Mouse (Mus musculus): Measurements from ENCODE around the gene Tnfaip1. TPM values are rescaled to one million over a fixed set of nuclear protein-coding genes. Genes with fewer than 3 reads are reported as not detected.
"Not testable (repeated sequence)": the region's sequence is repeated elsewhere in the genome, so short reads cannot be mapped to it uniquely, and the experiment has no call there.

Gene Tnfaip1
- polyA plus RNA-seq (2016; fragmentation: Nextera tagmentation; extraction: Ambion mirVana), result 91.6 and 92.4 TPM in 2 replicates

DNA sequence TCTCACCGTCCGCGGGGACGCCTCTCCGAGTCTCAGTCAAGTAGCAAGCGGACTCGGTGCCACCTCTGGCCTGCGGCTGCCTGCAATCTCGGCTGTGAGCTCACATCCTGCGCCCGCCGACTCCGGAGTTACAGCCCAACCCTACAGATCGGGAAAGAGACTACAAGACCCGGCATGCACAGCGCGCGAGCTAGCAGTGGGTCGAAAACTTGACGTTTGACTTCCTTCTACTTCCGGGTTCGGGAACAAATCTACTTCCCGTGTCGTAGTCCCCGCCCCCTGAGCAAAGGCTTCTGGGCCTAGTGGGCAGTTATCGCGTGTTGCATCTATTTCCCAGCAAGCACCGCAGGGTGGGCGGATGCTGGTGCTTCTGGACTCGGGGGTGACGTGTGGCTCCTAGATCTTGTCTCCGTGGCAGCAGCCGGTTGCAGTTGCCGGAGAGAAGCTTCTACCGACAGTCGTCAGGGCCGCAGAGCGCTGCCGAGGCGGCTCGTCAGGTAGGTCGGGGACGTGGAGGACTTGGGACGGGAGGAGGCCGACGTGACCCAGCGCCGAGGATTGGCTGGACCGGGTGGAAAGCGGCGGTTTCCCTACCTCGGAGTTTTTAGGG, at the start of gene Tnfaip1, which contains the start of gene Ift20:
Gene Tnfaip1 (minus strand): TSS at position 253 of the 610 bp plus-strand sequence.
Gene Ift20 (plus strand): TSS at position 282 of the 610 bp plus-strand sequence.
- under 1% methylated on average over 52 of the region's 52 CpGs for WGBS
- Histone ChIP-seq H3K36me3 (replicated peaks) (peaks cover 59% of the 10 kb centered on the region), H3K4me3 (peak within 1 kb of the TSS; percentile 91), H3K9me3 (no peaks in the 10 kb centered on the region), H3K27me3 (replicated peaks; ENCODE audit: low read depth, poor library complexity, severe bottlenecking) (no peaks in the 10 kb centered on the region), H3K27ac (replicated peaks) (peak within 1 kb of the TSS; percentile 92), H3K4me1 (peaks cover 22% of the 10 kb centered on the region)
- peak; percentile 98 for DNase-seq (ENCODE audit: low spot score)

DNA sequence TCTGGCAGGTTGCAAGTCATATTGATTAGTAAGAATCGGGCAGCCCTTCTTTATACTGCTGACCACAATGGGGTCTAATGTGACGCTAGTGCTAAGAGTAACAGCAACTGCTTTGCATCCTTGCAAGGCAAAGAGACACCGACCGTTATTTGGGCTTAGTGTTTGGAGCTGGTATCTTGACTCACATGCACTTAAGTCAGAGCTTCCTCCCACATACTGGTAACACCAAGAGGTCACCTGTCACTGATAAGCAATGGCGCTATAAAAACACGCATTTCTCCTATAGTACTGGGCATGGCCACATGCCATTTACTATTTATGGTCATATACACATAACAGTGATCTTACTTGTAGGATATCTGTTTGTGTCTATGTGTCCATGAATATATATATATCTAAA, 46.7 kb upstream of the Tnfaip1 start:
- peaks cover 85% of the 10 kb centered on the region for H3K36me3 ChIP-seq (replicated peaks)
- H3K4me1 ChIP-seq, result no peaks in the 10 kb centered on the region
- 92% methylated on average over 6 of the region's 6 CpGs for WGBS
- no peak overlapping the region for H3K4me3 ChIP-seq
- DNase-seq (ENCODE audit: low spot score), result no peak
- no peaks in the 10 kb centered on the region for H3K27me3 ChIP-seq (replicated peaks; ENCODE audit: low read depth, poor library complexity, severe bottlenecking)
- H3K9me3 ChIP-seq, result 0 out of 2 replicates have a peak, but pooled peaks cover 4% of the 10 kb centered on the region
- H3K27ac ChIP-seq (replicated peaks), result no peak overlapping the region

GRCm38 (mm10) chr11:78574975-78575374, 38.8 kb upstream of the Tnfaip1 start:
- Histone ChIP-seq H3K27me3 (replicated peaks; ENCODE audit: low read depth, poor library complexity, severe bottlenecking) (no peaks in the 10 kb centered on the region), H3K4me3 (no peak overlapping the region), H3K4me1 (no peaks in the 10 kb centered on the region), H3K27ac (replicated peaks) (no peak overlapping the region), H3K9me3 (no peaks in the 10 kb centered on the region), H3K36me3 (replicated peaks) (peaks cover 87% of the 10 kb centered on the region)
- 74% methylated on average over 2 of the region's 2 CpGs for WGBS
- DNase-seq (ENCODE audit: low spot score), result no peak

- 91% methylated on average over 3 of the region's 3 CpGs for WGBS
- no peak overlapping the region for H3K27ac ChIP-seq (replicated peaks)
- DNase-seq (ENCODE audit: low spot score), result no peak
- no peaks in the 10 kb centered on the region for H3K9me3 ChIP-seq
- H3K27me3 ChIP-seq (replicated peaks; ENCODE audit: low read depth, poor library complexity, severe bottlenecking), result no peaks in the 10 kb centered on the region
- no peaks in the 10 kb centered on the region for H3K4me1 ChIP-seq
- H3K4me3 ChIP-seq, result no peak overlapping the region
- peaks cover 86% of the 10 kb centered on the region for H3K36me3 ChIP-seq (replicated peaks)
These were observed 38.4 kb upstream of the Tnfaip1 start for GRCm38 (mm10) chr11:78574536-78574935.

DNA sequence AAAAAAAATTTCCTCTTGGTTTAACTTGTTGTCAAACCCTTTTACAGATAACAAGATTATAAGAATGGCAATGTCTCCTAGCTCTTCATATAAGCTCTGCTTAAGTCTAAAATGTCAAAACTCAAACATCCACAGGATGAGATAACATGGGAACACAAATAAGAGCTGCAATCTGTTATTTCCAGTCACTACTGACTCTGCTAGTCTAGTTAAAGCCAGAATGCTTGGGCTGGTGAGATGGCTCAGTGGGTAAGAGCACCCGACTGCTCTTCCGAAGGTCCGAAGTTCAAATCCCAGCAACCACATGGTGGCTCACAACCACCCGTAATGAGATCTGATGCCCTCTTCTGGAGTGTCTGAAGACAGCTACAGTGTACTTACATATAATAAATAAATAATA, 37.9 kb upstream of the Tnfaip1 start:
- not testable (repeated sequence) for H3K27me3 ChIP-seq (replicated peaks; ENCODE audit: low read depth, poor library complexity, severe bottlenecking); H3K9me3 ChIP-seq; DNase-seq (ENCODE audit: low spot score); H3K4me1 ChIP-seq; H3K27ac ChIP-seq (replicated peaks); H3K4me3 ChIP-seq
- peaks cover 88% of the 10 kb centered on the region for H3K36me3 ChIP-seq (replicated peaks)
- WGBS, result 93% methylated on average over 4 of the region's 4 CpGs

DNA sequence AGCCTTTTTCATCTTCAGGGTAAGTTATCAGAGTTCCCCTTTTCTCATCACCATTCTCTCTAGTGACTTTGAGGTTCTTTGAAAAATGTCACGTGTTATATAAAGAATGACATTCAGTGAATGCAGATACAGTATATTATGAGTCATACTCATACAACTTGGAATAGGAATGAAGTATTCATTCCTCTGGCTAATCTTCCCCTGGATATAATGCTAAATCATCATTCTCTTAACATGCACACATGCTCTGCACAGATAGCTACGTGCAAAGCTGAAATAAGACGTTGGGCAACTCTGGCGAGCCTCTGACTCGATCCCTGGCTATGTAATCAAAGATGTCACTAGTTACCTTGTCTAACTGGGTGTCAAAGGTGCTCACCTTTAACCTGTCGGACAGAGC, 35.7 kb upstream of the Tnfaip1 start:
- Histone ChIP-seq H3K27ac (replicated peaks) (no peak overlapping the region), H3K9me3 (no peaks in the 10 kb centered on the region), H3K36me3 (replicated peaks) (peaks cover 79% of the 10 kb centered on the region), H3K4me3 (no peak overlapping the region), H3K27me3 (replicated peaks; ENCODE audit: low read depth, poor library complexity, severe bottlenecking) (no peaks in the 10 kb centered on the region), H3K4me1 (no peaks in the 10 kb centered on the region)
- no peak for DNase-seq (ENCODE audit: low spot score)
- 92% methylated on average over 6 of the region's 6 CpGs for WGBS

GRCm38 (mm10) chr11:78571441-78571840, 35.3 kb upstream of the Tnfaip1 start:
- DNase-seq (ENCODE audit: low spot score), result no peak

GRCm38 (mm10) chr11:78569806-78570205, 33.7 kb upstream of the Tnfaip1 start:
- peaks cover 74% of the 10 kb centered on the region for H3K36me3 ChIP-seq (replicated peaks)
- no peaks in the 10 kb centered on the region for H3K9me3 ChIP-seq
- WGBS, result 57% methylated on average over 3 of the region's 3 CpGs
- no peaks in the 10 kb centered on the region for H3K27me3 ChIP-seq (replicated peaks; ENCODE audit: low read depth, poor library complexity, severe bottlenecking)
- no peaks in the 10 kb centered on the region for H3K4me1 ChIP-seq
- no peak for DNase-seq (ENCODE audit: low spot score)
- no peak overlapping the region for H3K27ac ChIP-seq (replicated peaks)
- H3K4me3 ChIP-seq, result no peak overlapping the region

More at GRCm38 (mm10) chr11:78571441-78571840, 35.3 kb upstream of the Tnfaip1 start:
- H3K9me3 ChIP-seq, result no peaks in the 10 kb centered on the region
- H3K27me3 ChIP-seq (replicated peaks; ENCODE audit: low read depth, poor library complexity, severe bottlenecking), result no peaks in the 10 kb centered on the region
- no peaks in the 10 kb centered on the region for H3K4me1 ChIP-seq
- no peak overlapping the region for H3K27ac ChIP-seq (replicated peaks)
- 94% methylated on average over 8 of the region's 8 CpGs for WGBS
- peaks cover 79% of the 10 kb centered on the region for H3K36me3 ChIP-seq (replicated peaks)
- H3K4me3 ChIP-seq, result no peak overlapping the region

GRCm38 (mm10) chr11:78568827-78569226, 32.7 kb upstream of the Tnfaip1 start:
- H3K36me3 ChIP-seq (replicated peaks), result peaks cover 67% of the 10 kb centered on the region

DNA sequence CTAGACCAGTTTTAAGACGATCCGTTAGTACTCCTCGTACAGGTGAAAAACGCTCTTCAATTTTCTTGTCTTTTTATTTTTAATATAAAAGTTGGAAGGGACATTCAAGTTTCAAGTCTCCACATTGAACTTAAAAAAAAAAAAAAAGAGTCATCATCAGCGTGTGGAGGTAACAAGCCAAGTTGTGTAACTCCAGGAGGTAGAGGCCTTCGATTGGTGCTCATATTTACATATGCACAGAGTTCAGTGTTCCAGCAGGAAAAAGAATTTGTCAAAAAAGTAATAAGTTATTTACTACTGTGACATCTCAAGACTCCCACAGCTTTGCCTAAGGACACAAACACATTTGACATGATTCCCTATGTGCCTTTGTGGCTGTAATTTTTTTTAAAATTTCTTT, 31.5 kb upstream of the Tnfaip1 start:
- Histone ChIP-seq H3K27me3 (replicated peaks; ENCODE audit: low read depth, poor library complexity, severe bottlenecking) (no peaks in the 10 kb centered on the region), H3K9me3 (no peaks in the 10 kb centered on the region), H3K36me3 (replicated peaks) (peaks cover 58% of the 10 kb centered on the region), H3K4me1 (no peaks in the 10 kb centered on the region), H3K27ac (replicated peaks) (no peak overlapping the region), H3K4me3 (no peak overlapping the region)
- no peak for DNase-seq (ENCODE audit: low spot score)
- WGBS, result 94% methylated on average over 6 of the region's 6 CpGs

More at GRCm38 (mm10) chr11:78568827-78569226, 32.7 kb upstream of the Tnfaip1 start:
- H3K4me3 ChIP-seq, result no peak overlapping the region
- no peak overlapping the region for H3K27ac ChIP-seq (replicated peaks)
- H3K27me3 ChIP-seq (replicated peaks; ENCODE audit: low read depth, poor library complexity, severe bottlenecking), result no peaks in the 10 kb centered on the region
- DNase-seq (ENCODE audit: low spot score), result no peak
- no peaks in the 10 kb centered on the region for H3K4me1 ChIP-seq
- H3K9me3 ChIP-seq, result no peaks in the 10 kb centered on the region
- WGBS, result 89% methylated on average over 10 of the region's 10 CpGs

GRCm38 (mm10) chr11:78566775-78567174, 30.6 kb upstream of the Tnfaip1 start:
- WGBS, result 70% methylated on average over 6 of the region's 6 CpGs
- DNase-seq (ENCODE audit: low spot score), result no peak
- H3K4me3 ChIP-seq, result no peak overlapping the region
- H3K4me1 ChIP-seq, result no peaks in the 10 kb centered on the region
- peaks cover 49% of the 10 kb centered on the region for H3K36me3 ChIP-seq (replicated peaks)
- H3K9me3 ChIP-seq, result no peaks in the 10 kb centered on the region
- H3K27me3 ChIP-seq (replicated peaks; ENCODE audit: low read depth, poor library complexity, severe bottlenecking), result no peaks in the 10 kb centered on the region
- no peak overlapping the region for H3K27ac ChIP-seq (replicated peaks)

- Histone ChIP-seq H3K36me3 (replicated peaks) (peaks cover 2% of the 10 kb centered on the region), H3K27ac (replicated peaks) (no peak overlapping the region), H3K4me1 (peaks cover 10% of the 10 kb centered on the region; the same call in 1 of the 2 replicates), H3K9me3 (no peaks in the 10 kb centered on the region), H3K4me3 (no peak overlapping the region), H3K27me3 (replicated peaks; ENCODE audit: low read depth, poor library complexity, severe bottlenecking) (no peaks in the 10 kb centered on the region)
- 21% methylated on average over 4 of the region's 4 CpGs for WGBS
- DNase-seq (ENCODE audit: low spot score), result peak; percentile 67
These were observed 24.3 kb upstream of the Tnfaip1 start for GRCm38 (mm10) chr11:78560447-78560846.

- 57% methylated on average over 8 of the region's 8 CpGs for WGBS
- Histone ChIP-seq H3K4me3 (no peak overlapping the region), H3K4me1 (peaks cover 10% of the 10 kb centered on the region; the same call in 1 of the 2 replicates), H3K9me3 (peaks cover 7% of the 10 kb centered on the region; the same call in 1 of the 2 replicates), H3K36me3 (replicated peaks) (peaks cover 3% of the 10 kb centered on the region; the same call in 1 of the 2 replicates), H3K27ac (replicated peaks) (peak overlapping the region; percentile 25; the same call in 1 of the 2 replicates), H3K27me3 (replicated peaks; ENCODE audit: low read depth, poor library complexity, severe bottlenecking) (no peaks in the 10 kb centered on the region)
- no peak for DNase-seq (ENCODE audit: low spot score)
These were observed 21.1 kb upstream of the Tnfaip1 start for GRCm38 (mm10) chr11:78557241-78557640.
